Mouse (Mus musculus) myocyte (in vitro differentiated cells): ENCODE results near the gene Tvp23b. TPM values are rescaled to one million over a fixed set of nuclear protein-coding genes. Genes with fewer than 3 reads are reported as not detected.

ENCODE experiments used
- H3K27me3 ChIP-seq: one replicate; pipeline ENCODE4 v1.6.1; 2011; ENCODE audit not compliant: control insufficient read depth, insufficient read depth, insufficient read length
- H3K36me3 ChIP-seq: one replicate; pipeline ENCODE4 v1.6.1; 2011; ENCODE audit not compliant: control insufficient read depth, insufficient read depth
- H3K4me2 ChIP-seq: one replicate; pipeline ENCODE4 v1.6.1; 2011; ENCODE audit warnings: low read depth, control low read depth
- H3K4me3 ChIP-seq: one replicate; pipeline ENCODE4 v1.5.1; 2011; ENCODE audit warnings: mild to moderate bottlenecking, control low read depth, moderate library complexity
- H3K79me2 ChIP-seq: one replicate; pipeline ENCODE4 v1.6.1; 2011; ENCODE audit not compliant: control insufficient read depth, insufficient read depth
- H3ac ChIP-seq: one replicate; pipeline ENCODE4 v1.6.1; 2011; ENCODE audit not compliant: control insufficient read depth, insufficient read length
- CEBPB ChIP-seq: IDR thresholded peaks from 2 replicates; pipeline ENCODE4 v1.6.1; 2011; ENCODE audit warnings: mild to moderate bottlenecking, moderate library complexity; ENCODE audit not compliant: poor library complexity, insufficient read depth, severe bottlenecking
- E2F4 ChIP-seq: IDR thresholded peaks from one replicate; pipeline ENCODE4 v1.6.1; 2011; ENCODE audit warnings: mild to moderate bottlenecking, control low read depth, moderate library complexity; ENCODE audit not compliant: insufficient read depth
- MAX ChIP-seq: IDR thresholded peaks from one replicate; pipeline ENCODE4 v1.6.1; 2011; ENCODE audit warnings: low read depth, mild to moderate bottlenecking, control low read depth
- MYOD1 ChIP-seq, 3 experiments: IDR thresholded peaks; one replicate each; pipeline ENCODE4 v1.6.1; 2011; ENCODE audit warnings: control low read depth in 2 of 3, low read depth in 2 of 3, mild to moderate bottlenecking in 2 of 3, moderate library complexity in 1 of 3; ENCODE audit not compliant: insufficient read length in 2 of 3, control insufficient read depth in 1 of 3
- MYOG ChIP-seq, 3 experiments: IDR thresholded peaks; one replicate each; pipeline ENCODE4 v1.6.1; 2011; ENCODE audit warnings: control low read depth in 2 of 3, low read depth in 2 of 3, mild to moderate bottlenecking in 2 of 3; ENCODE audit not compliant: insufficient read length in 2 of 3, control insufficient read depth in 1 of 3, insufficient read depth in 1 of 3
- POLR2A ChIP-seq: IDR thresholded peaks from one replicate; pipeline ENCODE4 v1.6.1; 2011; ENCODE audit warnings: low read depth, mild to moderate bottlenecking, control low read depth, moderate library complexity; ENCODE audit not compliant: insufficient read length
- POLR2AphosphoS2 ChIP-seq: IDR thresholded peaks from one replicate; pipeline ENCODE4 v1.6.1; 2011; ENCODE audit warnings: low read depth, control low read depth; ENCODE audit not compliant: insufficient read length
- REST ChIP-seq: IDR thresholded peaks from one replicate; pipeline ENCODE4 v1.6.1; 2011; ENCODE audit warnings: mild to moderate bottlenecking, control low read depth, moderate library complexity; ENCODE audit not compliant: insufficient read depth, insufficient read length
- SRF ChIP-seq: IDR thresholded peaks from one replicate; pipeline ENCODE4 v1.6.1; 2011; ENCODE audit warnings: low read depth; ENCODE audit not compliant: control insufficient read depth, insufficient read length
- TCF12 ChIP-seq: IDR thresholded peaks from one replicate; pipeline ENCODE4 v1.6.1; 2011; ENCODE audit warnings: mild to moderate bottlenecking, control low read depth; ENCODE audit not compliant: poor library complexity, insufficient read depth, severe bottlenecking
- TCF3 ChIP-seq: IDR thresholded peaks from one replicate; pipeline ENCODE4 v1.6.1; 2011; ENCODE audit warnings: low read depth, control low read depth; ENCODE audit not compliant: insufficient read length
- USF1 ChIP-seq: IDR thresholded peaks from one replicate; pipeline ENCODE4 v1.6.1; 2011; ENCODE audit warnings: low read depth, mild to moderate bottlenecking, control low read depth, moderate library complexity
- polyA plus RNA-seq: library from polyadenylated mRNA; unstranded; fragments of >200 nt; fragmentation: generic; extraction: Trizol; gene quantifications from one replicate; pipeline ENCODE4 v1.2.1, GENCODE M21; 2012; ENCODE audit warnings: missing spikeins

Gene Tvp23b
- polyA plus RNA-seq, 1 experiment, result 18.2 TPM

DNA sequence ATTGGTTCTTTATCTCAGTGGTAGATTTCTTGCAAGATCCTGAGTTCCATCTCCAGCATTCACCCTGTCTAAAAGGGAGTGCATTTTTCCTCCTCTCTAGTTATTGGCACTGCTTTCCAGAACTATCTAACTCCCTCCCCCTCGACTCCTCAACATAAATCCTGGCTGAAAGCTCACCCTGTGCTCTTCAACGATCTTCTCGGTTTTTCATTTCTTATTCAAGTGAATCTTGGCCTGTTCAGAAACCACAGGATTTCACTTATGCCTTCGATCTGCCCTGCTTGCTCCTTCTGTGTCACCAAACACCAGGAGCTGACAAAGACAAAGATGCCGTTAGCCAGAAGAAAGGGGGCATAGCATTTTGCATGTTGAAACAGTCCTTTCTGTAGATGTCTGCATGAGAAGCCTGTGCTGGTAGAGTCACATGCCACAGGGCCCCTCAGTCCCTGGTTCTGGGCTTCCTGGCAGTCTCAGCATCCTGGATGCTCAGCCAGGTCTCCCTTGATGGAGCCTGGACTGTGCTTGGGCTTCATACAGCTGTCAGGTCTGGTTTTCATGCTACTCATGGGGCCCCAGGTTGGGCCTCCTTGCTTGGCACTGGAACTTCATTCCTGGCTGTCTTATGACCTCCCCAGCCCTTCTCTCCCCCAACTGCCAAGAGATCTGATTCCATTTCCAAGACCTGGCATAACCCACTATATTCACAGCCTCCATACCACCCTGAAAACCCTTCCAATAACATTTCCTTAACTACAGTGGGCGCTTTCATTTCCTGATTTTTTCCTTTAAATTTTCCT, 40.9 kb downstream of the Tvp23b start:
- Histone ChIP-seq H3K4me2 (peak overlapping the region; percentile 63), H3K4me3 (no peak overlapping the region)
- TF ChIP-seq TCF3 (no peak), POLR2A (no peak), REST (no peak), E2F4 (no peak), CEBPB (no peak), USF1 (no peak), TCF12 (no peak), SRF (no peak), MYOD1 (IDR thresholded peaks at IDR 0.05; ENCODE audit: control insufficient read depth in 1 of 3, insufficient read length in 2 of 3, low read depth in 2 of 3) (no peak), POLR2AphosphoS2 (no peak), MYOG (IDR thresholded peaks at IDR 0.05; ENCODE audit: control insufficient read depth in 1 of 3, insufficient read depth in 1 of 3, insufficient read length in 2 of 3, low read depth in 2 of 3) (no peak), MAX (no peak)

GRCm38 (mm10) chr11:62920743-62921050, 41.4 kb downstream of the Tvp23b start:
- H3K4me2 ChIP-seq, result peak overlapping the region; percentile 63
- no peaks in the 10 kb centered on the region for H3K79me2 ChIP-seq
- H3K4me3 ChIP-seq, result no peak overlapping the region
- H3K27me3 ChIP-seq, result peaks cover 11% of the 10 kb centered on the region
- H3K36me3 ChIP-seq, result no peaks in the 10 kb centered on the region
- TF ChIP-seq MYOD1 (IDR thresholded peaks at IDR 0.05; ENCODE audit: control insufficient read depth in 1 of 3, insufficient read length in 2 of 3, low read depth in 2 of 3) (no peak), CEBPB (no peak), E2F4 (no peak), SRF (no peak), POLR2AphosphoS2 (no peak), TCF3 (no peak), TCF12 (no peak), REST (no peak), POLR2A (no peak), MAX (no peak), USF1 (no peak), MYOG (IDR thresholded peaks at IDR 0.05; ENCODE audit: control insufficient read depth in 1 of 3, insufficient read depth in 1 of 3, insufficient read length in 2 of 3, low read depth in 2 of 3) (no peak)
- H3ac ChIP-seq, result no peak overlapping the region

More for the DNA sequence above, 40.9 kb downstream of the Tvp23b start:
- Histone ChIP-seq H3K79me2 (no peaks in the 10 kb centered on the region), H3K27me3 (peaks cover 11% of the 10 kb centered on the region), H3K36me3 (no peaks in the 10 kb centered on the region), H3ac (no peak overlapping the region)

DNA sequence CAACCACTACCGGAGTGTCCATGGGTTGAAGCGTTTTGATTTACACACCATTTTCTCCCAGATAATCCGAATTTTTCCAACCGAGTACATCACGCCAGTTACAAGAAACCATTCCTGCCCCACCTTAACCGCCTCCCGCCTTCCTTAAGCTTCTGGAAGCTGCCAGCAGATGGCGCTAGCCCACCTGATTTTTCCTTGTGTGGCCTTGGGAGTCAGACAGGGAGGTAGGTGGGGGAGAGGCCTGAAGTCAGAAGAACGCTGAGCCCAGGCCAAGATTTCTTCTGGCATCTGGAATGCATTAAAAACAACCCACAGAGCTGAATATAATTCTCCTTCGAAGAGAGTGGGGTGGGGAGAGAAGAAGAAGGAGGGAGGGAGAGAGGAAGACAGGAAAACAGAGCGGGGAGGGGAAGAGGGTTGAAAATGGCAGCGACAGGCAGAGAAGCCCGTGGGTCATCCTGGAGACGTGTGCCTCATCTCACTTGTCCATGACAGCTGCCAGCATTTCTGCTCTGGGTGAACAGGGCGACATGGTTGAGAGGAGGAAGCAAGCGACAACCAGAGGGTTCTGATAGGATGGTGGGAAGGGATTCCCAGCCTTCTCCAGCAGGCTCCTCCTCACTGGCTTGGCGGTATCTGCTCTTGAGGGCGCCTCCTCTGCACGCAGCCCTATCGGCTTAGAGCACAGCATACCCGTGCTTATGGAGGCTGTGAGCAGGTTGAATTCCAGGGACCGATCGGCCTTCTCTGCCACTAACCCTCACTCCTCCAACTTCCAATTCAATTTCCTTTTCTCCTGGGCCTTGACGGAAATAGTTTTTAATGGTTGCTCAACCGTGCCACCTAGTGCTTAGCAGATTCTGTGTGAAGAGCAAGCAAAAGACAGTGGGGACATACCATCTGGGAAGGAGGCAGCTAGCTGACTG, 42.1 kb downstream of the Tvp23b start:
- H3ac ChIP-seq, result no peak overlapping the region
- no peak overlapping the region for H3K4me3 ChIP-seq
- peak overlapping the region; percentile 63 for H3K4me2 ChIP-seq
- no peaks in the 10 kb centered on the region for H3K79me2 ChIP-seq
- no peaks in the 10 kb centered on the region for H3K36me3 ChIP-seq
- TF ChIP-seq TCF12 (peak; percentile 40), SRF (no peak), TCF3 (no peak)
- H3K27me3 ChIP-seq, result peaks cover 9% of the 10 kb centered on the region

DNA sequence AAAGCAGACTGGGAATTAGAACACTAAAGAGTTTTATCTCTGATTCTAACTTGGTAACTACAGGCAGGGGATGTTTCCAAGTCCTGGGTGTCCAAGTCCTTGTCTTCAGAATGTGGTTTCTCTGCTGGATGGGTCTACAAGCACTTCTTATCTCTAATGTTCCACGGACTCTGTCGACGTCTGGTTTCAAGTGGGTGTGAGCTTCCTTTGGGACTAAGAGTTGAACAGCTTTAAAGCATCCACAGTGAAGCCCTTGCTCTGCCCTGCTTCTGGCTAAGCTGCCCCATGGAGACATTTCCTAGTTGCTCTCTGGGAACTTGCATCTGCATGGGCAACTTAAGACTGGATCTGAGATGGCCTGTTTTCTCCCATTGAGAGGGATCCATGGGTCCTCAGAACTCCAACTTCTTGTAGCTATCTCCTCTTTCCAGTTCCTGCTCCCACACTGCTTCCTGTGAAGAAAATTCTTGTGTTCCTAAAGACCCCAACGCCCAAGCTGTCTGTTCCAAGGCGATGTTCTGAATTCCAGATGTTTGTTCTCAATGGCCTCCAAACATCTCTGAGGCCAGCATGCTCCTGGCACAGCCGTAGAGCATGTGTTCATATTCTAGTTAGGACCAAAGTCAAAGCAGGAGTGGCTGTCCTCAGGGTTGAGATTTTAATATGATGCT, 45.0 kb downstream of the Tvp23b start:
- H3K4me2 ChIP-seq, result no peak overlapping the region
- no peak overlapping the region for H3ac ChIP-seq
- no peaks in the 10 kb centered on the region for H3K36me3 ChIP-seq
- TF ChIP-seq TCF3, result no peak
- TF ChIP-seq POLR2A, result no peak
- no peak for TF ChIP-seq MYOG (IDR thresholded peaks at IDR 0.05; ENCODE audit: control insufficient read depth in 1 of 3, insufficient read depth in 1 of 3, insufficient read length in 2 of 3, low read depth in 2 of 3)
- TF ChIP-seq SRF, result no peak
- no peak for TF ChIP-seq E2F4
- no peak for TF ChIP-seq POLR2AphosphoS2
- no peak for TF ChIP-seq MYOD1 (IDR thresholded peaks at IDR 0.05; ENCODE audit: control insufficient read depth in 1 of 3, insufficient read length in 2 of 3, low read depth in 2 of 3)
- no peak for TF ChIP-seq USF1
- no peak for TF ChIP-seq TCF12
- no peak for TF ChIP-seq REST
- TF ChIP-seq CEBPB, result no peak
- no peak for TF ChIP-seq MAX
- no peaks in the 10 kb centered on the region for H3K79me2 ChIP-seq
- H3K4me3 ChIP-seq, result no peak overlapping the region
- no peaks in the 10 kb centered on the region for H3K27me3 ChIP-seq
